Mouse (Mus musculus): ENCODE results near the gene Ssbp3. TPM values are rescaled to one million over a fixed set of nuclear protein-coding genes. Genes with fewer than 3 reads are reported as not detected.
A peak's percentile ranks its signal among the peaks of the same experiment; 100 is the strongest.

The Ssbp3 gene
- polyA plus RNA-seq, 1 experiment from 2014 or later = 138 TPM

DNA sequence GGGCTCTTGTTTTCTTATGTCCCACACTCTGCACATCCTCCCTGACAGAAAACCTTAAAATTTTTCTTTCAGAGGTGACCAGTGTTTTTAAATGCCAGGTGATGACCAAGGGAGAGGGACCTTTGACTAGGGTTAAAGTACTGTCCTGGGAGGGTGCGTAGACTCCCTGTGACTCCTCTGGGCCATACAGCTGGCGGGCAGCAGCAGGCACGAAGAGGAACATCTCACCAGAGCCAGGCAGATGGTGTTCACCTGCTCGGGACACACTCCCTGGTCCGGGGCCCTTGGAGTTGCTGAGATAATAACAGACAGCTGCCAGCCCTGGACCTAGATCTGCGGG lies 78.4 kb downstream of the Ssbp3 start:
- Histone ChIP-seq H3K9ac (replicated peaks; ENCODE audit: low read length) (no peak overlapping the region), H3K36me3 (replicated peaks; ENCODE audit: control insufficient read depth, insufficient read depth, low read depth, low read length) (no peaks in the 10 kb centered on the region), H3K4me1 (ENCODE audit: control insufficient read depth, insufficient read depth, low read length) (peaks cover 37% of the 10 kb centered on the region), H3K27me3 (ENCODE audit: control insufficient read depth, insufficient read depth, low read length) (no peaks in the 10 kb centered on the region), H3K4me2 (ENCODE audit: low read depth, low read length) (no peak overlapping the region), H3K4me3 (ENCODE audit: low read depth, low read length) (no peak overlapping the region), H3K27ac (replicated peaks; ENCODE audit: low read depth, low read length) (peak overlapping the region; percentile 41; the same call in 1 of the 2 replicates), H3K9me3 (replicated peaks; ENCODE audit: control insufficient read depth, low read length) (no peaks in the 10 kb centered on the region)
- ATAC-seq (replicated peaks; ENCODE audit: insufficient number of reproducible peaks, low FRiP score, low TSS enrichment, low read depth) (no peak; the same call in 1 of the 2 replicates), DNase-seq (ENCODE audit: low spot score) (no peak)
- 42% methylated on average over 6 of the region's 6 CpGs for WGBS

GRCm38 (mm10) chr4:106989226-106989983 lies 78.9 kb downstream of the Ssbp3 start:
- Histone ChIP-seq H3K9me3 (replicated peaks; ENCODE audit: control insufficient read depth, low read length) (no peaks in the 10 kb centered on the region), H3K27me3 (ENCODE audit: control insufficient read depth, insufficient read depth, low read length) (no peaks in the 10 kb centered on the region), H3K27ac (replicated peaks; ENCODE audit: low read depth, low read length) (peak overlapping the region; percentile 41), H3K4me2 (ENCODE audit: low read depth, low read length) (no peak overlapping the region), H3K4me1 (ENCODE audit: control insufficient read depth, insufficient read depth, low read length) (peaks cover 37% of the 10 kb centered on the region), H3K36me3 (replicated peaks; ENCODE audit: control insufficient read depth, insufficient read depth, low read depth, low read length) (no peaks in the 10 kb centered on the region), H3K9ac (replicated peaks; ENCODE audit: low read length) (no peak overlapping the region), H3K4me3 (ENCODE audit: low read depth, low read length) (no peak overlapping the region)
- ATAC-seq (replicated peaks; ENCODE audit: insufficient number of reproducible peaks, low FRiP score, low TSS enrichment, low read depth) (no peak), DNase-seq (ENCODE audit: low spot score) (peak; percentile 59)
- WGBS = 50% methylated on average over 10 of the region's 10 CpGs

DNA sequence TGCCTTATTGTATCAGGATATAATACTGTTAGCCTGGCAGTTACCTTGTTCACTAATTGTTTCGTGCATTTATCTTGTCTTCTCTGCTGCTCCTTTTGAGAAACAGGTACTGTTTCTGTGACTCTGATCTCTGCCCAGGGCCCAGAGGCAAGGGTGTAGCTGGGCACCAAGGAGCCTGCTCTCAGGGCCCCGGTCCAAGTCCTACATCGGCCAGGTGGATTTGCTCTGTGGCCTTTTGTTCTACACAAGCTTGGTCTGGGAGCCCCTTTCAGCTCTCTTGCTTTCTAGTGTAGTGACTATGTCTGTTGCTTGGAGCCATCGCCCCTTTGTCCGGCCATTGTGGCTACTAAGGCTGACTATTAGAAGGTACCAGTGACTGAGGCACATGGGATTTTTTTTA lies 82.6 kb downstream of the Ssbp3 start:
- Histone ChIP-seq H3K27ac (replicated peaks; ENCODE audit: low read depth, low read length) (no peak overlapping the region), H3K9me3 (replicated peaks; ENCODE audit: control insufficient read depth, low read length) (no peaks in the 10 kb centered on the region)

DNA sequence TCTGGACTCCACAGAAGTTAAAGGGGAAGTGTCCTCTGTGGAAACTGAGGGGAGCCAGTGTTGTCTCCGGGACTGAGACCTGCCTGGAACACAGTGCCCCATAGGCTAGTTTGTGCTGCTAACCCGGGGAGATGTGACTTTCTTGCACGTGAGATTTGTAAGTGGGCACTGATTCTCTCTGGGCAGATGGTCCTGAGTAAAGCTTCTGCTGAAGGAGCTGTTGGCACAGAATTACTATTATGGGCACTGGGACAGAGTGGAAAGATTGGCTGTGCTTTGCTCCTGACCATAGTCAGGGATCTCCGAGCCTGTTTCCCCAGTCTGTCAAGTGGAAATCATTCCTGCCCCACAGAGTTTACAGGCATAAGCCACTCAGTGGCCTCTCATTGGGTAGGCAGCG lies 83.8 kb downstream of the Ssbp3 start:
- Histone ChIP-seq H3K27ac (replicated peaks; ENCODE audit: low read depth, low read length) (no peak overlapping the region), H3K4me2 (ENCODE audit: low read depth, low read length) (no peak overlapping the region), H3K36me3 (replicated peaks; ENCODE audit: control insufficient read depth, insufficient read depth, low read depth, low read length) (no peaks in the 10 kb centered on the region), H3K4me1 (ENCODE audit: control insufficient read depth, insufficient read depth, low read length) (peaks cover 2% of the 10 kb centered on the region), H3K9ac (replicated peaks; ENCODE audit: low read length) (no peak overlapping the region), H3K27me3 (ENCODE audit: control insufficient read depth, insufficient read depth, low read length) (no peaks in the 10 kb centered on the region), H3K9me3 (replicated peaks; ENCODE audit: control insufficient read depth, low read length) (no peaks in the 10 kb centered on the region), H3K4me3 (ENCODE audit: low read depth, low read length) (no peak overlapping the region)
- ATAC-seq (replicated peaks; ENCODE audit: insufficient number of reproducible peaks, low FRiP score, low TSS enrichment, low read depth) (no peak), DNase-seq (ENCODE audit: low spot score) (no peak)
- 81% methylated on average over 5 of the region's 5 CpGs for WGBS

More for the DNA sequence above, 82.6 kb downstream of the Ssbp3 start:
- H3K27me3 ChIP-seq (ENCODE audit: control insufficient read depth, insufficient read depth, low read length) = no peaks in the 10 kb centered on the region
- H3K36me3 ChIP-seq (replicated peaks; ENCODE audit: control insufficient read depth, insufficient read depth, low read depth, low read length) = no peaks in the 10 kb centered on the region
- H3K9ac ChIP-seq (replicated peaks; ENCODE audit: low read length) = no peak overlapping the region
- H3K4me2 ChIP-seq (ENCODE audit: low read depth, low read length) = no peak overlapping the region
- ATAC-seq (replicated peaks; ENCODE audit: insufficient number of reproducible peaks, low FRiP score, low TSS enrichment, low read depth) (no peak), DNase-seq (ENCODE audit: low spot score) (no peak)
- peaks cover 8% of the 10 kb centered on the region for H3K4me1 ChIP-seq (ENCODE audit: control insufficient read depth, insufficient read depth, low read length)
- WGBS = 97% methylated on average over 5 of the region's 5 CpGs
- H3K4me3 ChIP-seq (ENCODE audit: low read depth, low read length) = no peak overlapping the region

DNA sequence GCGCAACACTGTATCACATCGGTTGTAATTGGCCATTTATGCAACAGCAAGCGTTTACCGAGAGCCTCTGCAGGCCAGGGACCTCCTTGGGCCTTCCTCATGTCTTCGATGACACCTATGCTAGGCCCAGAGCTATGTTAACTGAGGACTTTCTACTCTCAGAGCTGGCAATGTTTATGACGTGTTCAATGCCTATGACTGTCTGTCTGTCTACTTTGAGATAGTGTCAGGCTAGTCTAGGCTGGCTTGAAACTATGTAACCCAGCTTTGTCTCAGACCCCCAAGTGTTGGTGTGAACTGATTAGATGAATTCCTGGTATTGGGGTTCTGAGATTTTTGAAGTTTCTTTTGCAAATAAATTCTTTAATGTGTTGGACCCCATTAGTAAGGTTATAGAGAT lies 84.6 kb downstream of the Ssbp3 start:
- no peaks in the 10 kb centered on the region; the same call in none of the 2 replicates for H3K4me1 ChIP-seq (ENCODE audit: control insufficient read depth, insufficient read depth, low read length)
- no peaks in the 10 kb centered on the region for H3K9me3 ChIP-seq (replicated peaks; ENCODE audit: control insufficient read depth, low read length)
- no peak overlapping the region for H3K9ac ChIP-seq (replicated peaks; ENCODE audit: low read length)
- DNase-seq (ENCODE audit: low spot score) (no peak), ATAC-seq (replicated peaks; ENCODE audit: insufficient number of reproducible peaks, low FRiP score, low TSS enrichment, low read depth) (no peak)
- H3K4me2 ChIP-seq (ENCODE audit: low read depth, low read length) = no peak overlapping the region
- 84% methylated on average over 6 of the region's 6 CpGs for WGBS
- no peak overlapping the region for H3K27ac ChIP-seq (replicated peaks; ENCODE audit: low read depth, low read length)
- no peak overlapping the region for H3K4me3 ChIP-seq (ENCODE audit: low read depth, low read length)
- no peaks in the 10 kb centered on the region for H3K27me3 ChIP-seq (ENCODE audit: control insufficient read depth, insufficient read depth, low read length)
- no peaks in the 10 kb centered on the region for H3K36me3 ChIP-seq (replicated peaks; ENCODE audit: control insufficient read depth, insufficient read depth, low read depth, low read length)

- H3K4me1 ChIP-seq (ENCODE audit: control insufficient read depth, insufficient read depth, low read length) = no peaks in the 10 kb centered on the region; the same call in none of the 2 replicates
- no peaks in the 10 kb centered on the region for H3K27me3 ChIP-seq (ENCODE audit: control insufficient read depth, insufficient read depth, low read length)
- DNase-seq (ENCODE audit: low spot score) (no peak), ATAC-seq (replicated peaks; ENCODE audit: insufficient number of reproducible peaks, low FRiP score, low TSS enrichment, low read depth) (no peak)
- H3K4me2 ChIP-seq (ENCODE audit: low read depth, low read length) = no peak overlapping the region
- no peak overlapping the region for H3K9ac ChIP-seq (replicated peaks; ENCODE audit: low read length)
- H3K36me3 ChIP-seq (replicated peaks; ENCODE audit: control insufficient read depth, insufficient read depth, low read depth, low read length) = no peaks in the 10 kb centered on the region
- WGBS = 83% methylated on average over 5 of the region's 5 CpGs
- no peak overlapping the region for H3K4me3 ChIP-seq (ENCODE audit: low read depth, low read length)
- H3K9me3 ChIP-seq (replicated peaks; ENCODE audit: control insufficient read depth, low read length) = no peaks in the 10 kb centered on the region
- no peak overlapping the region for H3K27ac ChIP-seq (replicated peaks; ENCODE audit: low read depth, low read length)
These were observed 85.0 kb downstream of the Ssbp3 start for GRCm38 (mm10) chr4:106995513-106995912.

DNA sequence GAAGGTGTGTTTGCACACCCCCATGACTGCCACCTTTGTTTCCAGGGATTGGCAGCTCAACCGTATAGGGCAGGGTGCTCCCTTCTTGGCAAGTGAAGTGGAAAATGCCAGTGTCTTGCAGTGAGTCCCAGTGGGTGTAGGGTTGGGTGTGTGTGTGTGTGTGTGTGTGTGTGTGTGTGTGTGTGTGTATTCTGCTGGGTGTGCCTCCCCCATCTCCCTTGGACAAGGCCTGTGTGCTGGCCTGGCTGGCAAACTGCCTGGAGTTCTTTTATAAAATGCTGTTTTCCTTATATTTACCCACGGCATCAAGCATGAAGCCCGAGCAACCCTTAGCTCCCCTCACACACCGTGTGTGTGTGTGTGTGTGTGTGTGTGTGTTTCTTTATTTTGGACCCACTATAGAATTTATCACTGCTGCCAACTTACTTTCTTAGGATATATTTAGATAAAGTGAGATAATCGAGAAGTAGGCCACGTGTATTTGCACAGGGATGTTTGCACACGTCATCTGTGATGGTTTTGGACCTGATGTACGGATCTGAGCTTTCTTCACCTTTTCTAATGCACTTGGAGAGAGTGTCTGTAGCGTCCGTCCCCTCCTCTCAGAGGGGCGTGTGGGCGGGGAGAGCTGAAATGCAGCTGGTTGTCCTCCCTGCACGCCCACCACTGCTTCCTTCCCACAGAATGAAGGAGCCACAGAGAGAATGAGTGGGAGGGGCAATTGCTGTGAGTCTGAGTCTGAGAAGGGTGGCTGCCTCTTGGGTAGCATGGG lies 86.0 kb downstream of the Ssbp3 start:
- H3K27me3 ChIP-seq (ENCODE audit: control insufficient read depth, insufficient read depth, low read length) = no peaks in the 10 kb centered on the region
- H3K36me3 ChIP-seq (replicated peaks; ENCODE audit: control insufficient read depth, insufficient read depth, low read depth, low read length) = no peaks in the 10 kb centered on the region
- H3K9me3 ChIP-seq (replicated peaks; ENCODE audit: control insufficient read depth, low read length) = no peaks in the 10 kb centered on the region
- WGBS = 65% methylated on average over 13 of the region's 13 CpGs
- H3K4me2 ChIP-seq (ENCODE audit: low read depth, low read length) = no peak overlapping the region
- no peaks in the 10 kb centered on the region; the same call in none of the 2 replicates for H3K4me1 ChIP-seq (ENCODE audit: control insufficient read depth, insufficient read depth, low read length)
- DNase-seq (ENCODE audit: low spot score) (no peak), ATAC-seq (replicated peaks; ENCODE audit: insufficient number of reproducible peaks, low FRiP score, low TSS enrichment, low read depth) (no peak)
- H3K27ac ChIP-seq (replicated peaks; ENCODE audit: low read depth, low read length) = no peak overlapping the region
- no peak overlapping the region for H3K9ac ChIP-seq (replicated peaks; ENCODE audit: low read length)
- no peak overlapping the region for H3K4me3 ChIP-seq (ENCODE audit: low read depth, low read length)

DNA sequence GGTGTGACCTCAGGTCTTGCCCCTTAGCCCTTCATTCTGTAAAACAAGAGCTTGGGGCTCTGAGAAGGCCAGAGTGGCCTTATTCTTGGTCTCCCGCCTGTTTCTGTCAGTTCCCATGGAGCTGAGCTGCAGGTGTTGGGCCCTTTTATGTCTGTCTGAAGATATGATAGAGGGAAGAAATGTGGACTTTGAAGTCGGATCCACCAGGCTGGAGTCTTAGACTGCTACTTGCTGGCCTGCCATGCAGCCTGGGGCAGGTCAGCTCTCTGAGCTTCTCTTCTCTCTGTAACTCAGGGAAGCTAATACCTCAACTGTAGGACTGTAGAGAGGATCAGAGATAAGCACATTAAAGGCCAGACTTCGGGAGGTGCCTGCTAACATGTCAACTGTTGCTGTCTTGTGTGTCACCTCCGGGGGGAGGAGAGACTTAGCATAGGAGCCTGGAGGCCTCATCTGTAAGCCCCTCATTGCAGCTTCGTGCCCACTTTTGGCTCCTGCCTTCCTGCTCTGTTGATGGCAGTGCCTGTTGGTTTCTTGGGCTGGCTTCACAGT lies 90.8 kb downstream of the Ssbp3 start:
- no peak for ATAC-seq (replicated peaks; ENCODE audit: insufficient number of reproducible peaks, low FRiP score, low TSS enrichment, low read depth)
- Histone ChIP-seq H3K27ac (replicated peaks; ENCODE audit: low read depth, low read length) (no peak overlapping the region), H3K4me2 (ENCODE audit: low read depth, low read length) (no peak overlapping the region), H3K9me3 (replicated peaks; ENCODE audit: control insufficient read depth, low read length) (no peaks in the 10 kb centered on the region), H3K36me3 (replicated peaks; ENCODE audit: control insufficient read depth, insufficient read depth, low read depth, low read length) (no peaks in the 10 kb centered on the region), H3K9ac (replicated peaks; ENCODE audit: low read length) (no peak overlapping the region), H3K4me1 (ENCODE audit: control insufficient read depth, insufficient read depth, low read length) (no peaks in the 10 kb centered on the region; the same call in 1 of the 2 replicates), H3K27me3 (ENCODE audit: control insufficient read depth, insufficient read depth, low read length) (no peaks in the 10 kb centered on the region), H3K4me3 (ENCODE audit: low read depth, low read length) (no peak overlapping the region)
- WGBS = 67% methylated on average over 5 of the region's 5 CpGs
- no peak for DNase-seq (ENCODE audit: low spot score)

All from embryonic facial prominence, embryonic 11.5 days (tissue).